Mouse (Mus musculus) layer of hippocampus, postnatal 10 days (tissue): ENCODE results near the gene Hemgn. TPM values are rescaled to one million over a fixed set of nuclear protein-coding genes. Genes with fewer than 3 reads are reported as not detected.

ENCODE experiments used
- DNase-seq, 2 experiments: peaks; one replicate each; pipeline ENCODE4 v3.0.0; 2021; ENCODE audit warnings: low spot score in 2 of 2
- total RNA-seq, 2 experiments: library from RNA; stranded (reverse); gene quantifications; 2 replicates each; pipeline ENCODE4 v1.2.3; 2021

The Hemgn gene
- total RNA-seq, 2 experiments from 2014 or later = not detected

DNA sequence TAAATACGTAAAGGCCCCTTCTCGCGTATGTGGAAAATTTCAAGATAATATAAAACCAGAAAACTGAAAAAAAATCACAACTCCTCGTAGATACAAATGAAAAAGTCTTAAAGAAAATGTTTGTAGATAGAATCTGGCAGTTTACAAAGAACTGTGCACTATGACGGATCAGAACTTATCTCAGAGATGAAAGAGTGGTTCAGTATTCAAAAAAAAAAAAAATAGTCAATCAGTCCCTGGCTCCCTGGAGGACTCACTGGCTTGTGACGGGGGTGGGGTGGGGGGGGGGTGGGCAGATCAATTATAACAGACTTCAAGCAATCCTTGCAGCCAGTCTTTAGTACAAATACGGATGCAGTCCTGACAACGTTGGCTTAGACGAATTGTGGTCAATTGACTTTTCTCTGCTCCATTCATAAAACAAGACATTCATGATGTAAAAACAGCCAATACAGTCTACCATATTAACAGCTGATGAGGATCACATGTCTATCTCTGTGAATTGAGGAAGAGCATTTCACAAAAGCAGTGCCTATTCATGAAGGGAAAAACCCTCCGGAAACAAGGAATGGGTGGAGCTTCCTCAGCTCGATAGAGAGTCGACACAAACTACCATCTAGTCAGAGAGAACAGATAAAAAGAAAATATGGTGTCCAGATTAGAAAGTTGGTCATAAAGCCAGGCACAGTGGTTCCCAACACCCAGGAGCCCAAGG lies 53.6 kb downstream of the Hemgn start:
- no peak for DNase-seq

DNA sequence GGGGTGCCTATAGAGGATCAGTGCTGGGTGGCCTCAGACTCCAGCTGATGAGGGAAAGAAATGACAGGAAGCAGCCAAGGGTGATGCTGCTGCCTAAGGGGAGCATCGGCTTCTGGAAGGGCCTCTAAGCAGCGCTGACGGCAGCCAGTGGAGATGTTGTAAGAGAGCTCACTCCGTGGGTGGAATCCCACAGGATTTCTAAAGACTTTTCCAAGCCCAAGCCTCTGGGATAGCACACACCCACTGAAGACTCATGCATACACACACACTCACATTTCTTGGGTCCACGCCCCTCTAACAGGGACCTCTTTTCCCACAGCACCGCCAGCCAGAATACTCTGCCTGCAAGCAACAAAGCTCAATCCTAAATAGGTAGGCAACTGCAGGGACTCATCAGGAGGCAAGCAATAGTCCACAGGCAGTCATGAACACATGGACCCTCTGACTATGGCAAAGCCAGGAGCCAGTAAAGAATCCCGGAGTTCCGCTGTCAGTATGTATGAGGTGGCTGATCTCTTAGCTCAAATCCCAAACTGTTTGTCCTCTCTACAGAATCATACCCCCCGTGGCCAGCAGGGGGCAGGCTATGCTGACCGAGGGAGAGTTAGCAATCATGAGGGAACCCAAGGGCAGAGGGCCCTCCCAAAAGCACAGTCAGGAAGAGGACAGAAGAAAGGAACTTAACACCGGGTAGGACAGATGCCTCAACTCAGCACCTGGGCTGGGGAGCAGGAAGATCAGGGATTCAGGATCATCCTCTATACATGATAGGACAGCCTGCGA lies 56.8 kb downstream of the Hemgn start:
- peak; percentile 67 to 68 for DNase-seq

DNA sequence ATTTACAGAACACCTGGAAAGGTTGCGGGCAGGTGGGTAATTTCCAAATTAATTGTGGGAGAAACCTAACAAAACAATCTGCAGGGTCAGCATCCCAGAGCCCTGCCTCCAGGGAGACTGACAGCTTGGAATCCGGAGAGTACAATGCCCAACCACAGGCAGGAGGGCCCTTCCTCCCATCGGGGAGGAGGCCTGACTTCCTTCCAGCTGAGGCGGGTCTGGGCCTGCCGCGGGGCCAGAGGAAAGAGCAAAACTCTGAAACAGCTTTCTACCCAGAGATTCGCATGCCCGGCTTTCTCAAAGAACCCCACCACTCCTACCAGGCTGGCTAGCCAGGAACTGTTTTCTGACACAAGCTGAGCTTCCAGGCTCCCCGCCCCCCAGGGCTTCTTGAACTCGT lies 60.3 kb downstream of the Hemgn start:
- DNase-seq = no peak

DNA sequence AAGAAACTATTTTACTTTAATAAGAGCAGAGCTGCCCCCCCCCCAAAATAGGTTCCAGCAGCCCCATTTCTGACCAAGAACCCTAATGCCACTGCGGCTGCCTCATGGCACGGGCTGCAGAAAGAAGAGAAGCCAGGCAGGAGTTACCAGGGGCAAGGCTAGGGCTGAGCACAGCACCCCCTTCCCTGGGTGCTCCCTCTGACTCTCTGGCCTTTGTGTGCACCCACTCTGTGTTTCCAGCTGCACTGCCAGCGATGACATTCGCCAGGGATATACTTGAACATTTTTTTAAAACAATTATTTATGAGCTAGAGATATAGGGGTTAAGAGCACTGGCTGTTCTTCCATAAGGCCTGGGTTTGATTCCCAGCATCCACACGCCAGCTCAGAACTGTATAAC lies 63.8 kb downstream of the Hemgn start:
- DNase-seq = no peak

DNA sequence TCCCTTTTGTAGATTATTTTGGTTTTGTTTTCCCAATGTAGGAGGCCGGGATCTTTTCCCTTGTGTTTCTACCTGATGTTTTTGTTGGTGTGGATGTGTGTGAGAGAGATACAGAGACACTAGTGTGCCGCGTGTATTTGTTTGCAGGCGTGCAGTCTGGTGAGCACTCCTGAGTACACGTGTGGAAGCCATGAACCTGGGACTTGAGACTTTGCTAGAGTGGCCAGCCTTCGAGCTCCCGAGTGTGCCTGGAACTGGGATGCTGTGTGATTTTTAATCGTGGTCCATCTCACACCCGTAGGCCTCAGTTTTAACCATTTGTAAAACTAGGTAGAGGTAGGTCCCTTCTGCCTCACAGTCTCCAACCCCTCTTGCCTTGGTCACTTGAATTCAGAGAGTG lies 64.4 kb downstream of the Hemgn start:
- DNase-seq = no peak

DNA sequence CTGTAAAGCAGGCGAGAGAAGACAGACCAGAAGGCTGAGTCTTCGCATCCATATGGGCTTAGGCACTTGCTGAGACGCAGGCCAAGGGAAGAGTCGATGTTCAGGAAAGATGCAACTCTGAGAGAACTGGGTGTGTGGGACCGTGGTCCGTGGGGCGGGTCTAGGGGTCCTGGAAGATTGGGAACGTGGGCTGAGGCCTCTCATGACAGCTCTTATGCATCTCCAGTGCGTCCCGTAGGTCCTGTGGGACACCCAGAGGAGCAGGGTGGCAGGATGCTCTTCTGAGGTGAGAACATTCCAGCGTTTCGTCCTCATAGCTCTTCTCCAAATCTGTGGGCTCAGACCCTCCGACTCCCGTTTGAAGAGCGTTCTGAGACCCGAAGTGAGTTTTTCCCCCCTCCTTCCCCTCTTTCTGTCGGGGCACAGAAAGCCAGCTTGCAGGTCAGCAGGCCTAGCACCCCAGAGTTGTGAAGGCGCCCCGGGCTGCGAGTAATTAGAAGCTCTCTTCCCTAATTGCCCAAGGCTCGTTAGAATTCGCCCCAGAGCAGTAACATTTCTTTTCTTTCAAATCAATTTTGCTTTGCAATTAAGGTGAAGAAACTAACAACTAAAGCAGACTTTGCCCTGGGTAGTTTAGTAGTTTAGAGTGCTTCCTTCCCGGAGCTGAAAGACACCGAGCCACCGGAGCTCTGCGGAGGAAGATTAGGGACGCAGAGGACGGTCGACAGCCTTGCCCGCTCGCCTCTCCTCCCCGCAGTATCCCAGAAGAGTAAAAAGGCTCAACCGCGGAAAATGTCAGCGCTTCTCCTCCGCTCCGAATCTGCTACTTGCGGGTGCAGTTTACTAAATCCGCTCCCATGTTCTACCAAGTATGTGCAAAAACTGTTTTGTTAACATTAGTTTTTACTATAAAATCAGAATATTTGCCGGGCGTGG lies 65.5 kb downstream of the Hemgn start:
- no peak for DNase-seq

DNA sequence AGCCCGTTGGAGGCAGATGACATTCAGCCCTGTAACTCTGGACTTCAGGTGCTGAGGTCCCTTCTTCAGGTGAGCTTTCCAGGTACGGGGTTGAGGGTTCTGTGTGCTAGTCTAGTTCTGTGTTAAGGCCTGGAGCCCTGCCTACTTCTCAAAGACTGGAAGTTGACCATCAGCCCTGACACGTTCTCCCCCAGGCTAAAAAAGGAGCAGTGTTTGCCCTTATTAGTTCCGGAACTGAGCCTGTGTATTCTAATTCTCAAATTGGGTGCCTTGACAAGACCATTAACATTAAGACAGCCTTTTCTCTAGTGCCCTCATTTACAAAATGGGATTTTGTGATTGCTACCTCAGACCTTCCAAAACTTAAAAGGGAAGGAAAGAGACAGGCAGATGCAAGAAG lies 66.2 kb downstream of the Hemgn start:
- no peak for DNase-seq

DNA sequence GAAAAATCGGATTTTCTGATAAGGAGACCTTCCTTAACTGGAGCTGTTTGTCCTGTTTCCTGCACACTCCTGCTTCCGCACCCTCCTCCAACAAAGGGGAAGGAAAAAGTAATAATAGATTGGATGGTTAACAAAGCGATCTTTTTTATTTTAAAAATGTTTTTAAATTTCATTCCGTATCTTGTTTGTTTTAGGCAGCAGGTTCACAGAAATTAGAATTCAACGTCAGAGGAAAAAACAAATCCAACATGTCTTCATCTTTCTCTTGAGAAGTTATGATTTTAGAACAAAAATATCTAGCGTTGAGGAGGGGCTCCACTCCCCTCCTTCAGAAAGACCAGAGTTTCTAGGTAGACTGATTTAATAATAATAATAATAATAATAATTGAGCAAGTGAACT lies 67.1 kb downstream of the Hemgn start:
- no peak for DNase-seq

DNA sequence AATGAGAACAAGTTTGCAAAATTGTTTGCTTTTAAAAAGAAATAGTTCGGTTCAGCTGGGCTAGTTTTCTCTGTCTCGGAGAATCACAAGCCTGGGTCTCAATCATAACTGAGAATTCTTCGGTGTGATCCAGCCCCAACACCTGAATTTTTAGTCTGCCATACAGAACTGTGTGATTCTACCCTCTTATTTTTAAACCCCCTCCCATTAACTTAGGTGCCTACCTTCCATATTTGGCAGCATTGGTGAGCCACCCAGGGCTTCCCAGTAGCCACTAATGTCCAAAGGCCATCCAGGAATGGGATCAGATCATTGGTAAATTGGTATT lies 67.6 kb downstream of the Hemgn start:
- DNase-seq = no peak

DNA sequence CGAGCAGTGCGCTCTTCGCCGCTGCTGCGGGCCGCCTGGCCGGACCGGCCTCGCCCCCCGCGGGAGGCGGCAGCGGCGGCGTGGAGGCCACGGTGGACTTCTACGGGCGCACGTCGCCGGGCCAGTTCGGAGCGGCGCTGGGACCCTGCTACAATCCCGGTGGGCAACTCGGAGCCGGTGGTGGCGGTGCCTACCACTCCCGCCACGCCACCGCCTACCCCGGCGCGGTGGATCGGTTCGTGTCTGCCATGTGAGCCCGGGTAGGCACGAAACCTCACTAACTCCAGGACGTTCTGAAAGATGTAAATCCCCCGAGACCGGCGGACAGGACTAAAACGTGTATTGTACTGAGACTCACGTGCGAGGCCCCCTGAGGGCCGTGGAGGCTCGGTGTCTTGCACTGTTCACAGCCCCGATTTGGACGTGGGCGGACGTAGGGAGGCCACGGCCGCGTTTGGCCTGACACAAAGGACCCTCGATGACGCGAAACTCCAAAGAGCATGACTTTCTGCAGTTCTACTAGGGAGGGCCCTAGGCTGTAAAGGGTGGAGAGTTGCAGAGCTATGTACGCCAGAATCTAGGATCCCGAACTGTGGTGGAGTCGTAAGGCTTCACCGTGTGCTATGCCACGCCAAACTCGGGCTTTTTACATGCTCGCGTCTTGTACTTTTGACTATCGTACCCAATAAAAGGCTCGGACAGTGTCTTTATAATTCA lies 68.1 kb downstream of the Hemgn start:
- DNase-seq = no peak

DNA sequence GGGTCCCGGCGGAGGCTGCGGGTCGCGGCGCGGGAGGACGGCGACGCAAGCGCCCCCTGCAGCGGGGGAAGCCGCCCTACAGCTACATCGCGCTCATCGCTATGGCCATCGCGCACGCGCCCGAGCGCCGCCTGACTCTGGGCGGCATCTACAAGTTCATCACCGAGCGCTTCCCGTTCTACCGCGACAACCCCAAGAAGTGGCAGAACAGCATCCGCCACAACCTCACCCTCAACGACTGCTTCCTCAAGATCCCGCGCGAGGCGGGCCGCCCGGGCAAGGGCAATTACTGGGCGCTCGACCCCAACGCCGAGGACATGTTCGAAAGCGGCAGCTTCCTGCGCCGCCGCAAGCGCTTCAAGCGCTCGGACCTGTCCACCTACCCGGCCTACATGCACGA lies 69.0 kb downstream of the Hemgn start:
- peak in 1 of 2 experiments; percentile 22 for DNase-seq

Other genes with a start within 250 kb of the Hemgn start
- gene Xpa, start 217.2 kb downstream of the Hemgn start, total RNA-seq = 10 to 100 TPM; 19.7 to 21.3 TPM
- not detected for gene Foxe1, start 69.9 kb downstream of the Hemgn start, total RNA-seq
- 1 to 10 TPM; 4.9 to 5.5 TPM for gene Trmo, start 24.1 kb downstream of the Hemgn start, total RNA-seq
- 10 to 100 TPM; 53.5 to 59.3 TPM for gene Anp32b, start 37.4 kb upstream of the Hemgn start, total RNA-seq
- gene Nans, start 75.7 kb upstream of the Hemgn start, total RNA-seq = 10 to 100 TPM; 34.0 to 39.6 TPM
- under 1 TPM; 0.62 to 0.69 TPM for gene Trim14, start 122.6 kb upstream of the Hemgn start, total RNA-seq
- gene Coro2a, start 188.7 kb upstream of the Hemgn start, total RNA-seq = 10 to 100 TPM; 35.6 to 37.6 TPM
- 1 to 10 TPM; 2.5 to 2.9 TPM for gene Tbc1d2, start 236.7 kb upstream of the Hemgn start, total RNA-seq